ENCODE assay signal across 19 mouse cellular contexts in the genomic region with DNA sequence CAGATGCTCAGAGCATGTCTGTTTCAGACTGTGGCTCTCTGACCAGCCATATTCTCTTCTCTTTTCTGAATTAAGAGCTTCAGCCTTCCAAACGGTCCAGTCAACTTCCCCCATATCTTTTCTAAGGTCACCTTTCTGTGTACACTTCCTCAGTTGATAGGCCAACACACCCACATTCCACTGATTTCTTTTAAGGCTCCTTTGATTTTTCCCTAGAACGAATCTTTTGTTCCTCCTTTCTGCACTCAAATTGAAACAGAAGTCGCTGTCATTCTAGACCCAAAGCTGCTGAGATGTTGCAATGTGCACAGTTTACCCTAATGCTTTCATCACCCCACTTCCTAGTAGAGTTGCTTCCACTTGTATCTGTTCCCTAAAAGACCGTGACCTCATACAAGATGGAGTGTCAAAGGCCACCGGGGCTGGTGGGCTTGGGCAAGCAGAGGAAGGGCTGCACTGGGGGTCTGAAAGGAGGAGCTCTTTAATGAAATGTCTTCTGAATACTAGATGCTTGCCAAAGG.
A peak's percentile ranks its signal among the peaks of the same experiment; 100 is the strongest.
DNase-seq lines count a peak whose midpoint lies in the region; ATAC-seq and TF ChIP-seq lines count a peak whose summit lies in the region.
"Had no signal": no experiment of that assay in that cellular context is flagged by ENCODE, and none has a peak within 500 bp of the region (broad histone marks: within the 10 kb centered on the region; RNA-seq: fewer than 3 reads in every experiment).

No protein-coding gene starts in this region.

- no peaks in the 10 kb centered on the region for H3K9me3 ChIP-seq in forebrain, embryonic 10.5 days
- H3K9me3 ChIP-seq: heart, embryonic 13.5 days; liver, embryonic 13.5 days had no signal

- H3K4me3 ChIP-seq in liver, adult 2 months (ENCODE audit: insufficient read depth, low read depth, low read length) = no peak overlapping the region
- no peak overlapping the region for H3K4me3 ChIP-seq in bone marrow macrophage, adult 2 months (ENCODE audit: insufficient read depth, low read length)
- no peak overlapping the region for H3K4me3 ChIP-seq in forebrain, embryonic 10.5 days
- H3K4me3 ChIP-seq: heart, embryonic 13.5 days; liver, embryonic 13.5 days; myocyte had no signal

- H3K79me2 ChIP-seq in liver, adult 2 months (ENCODE audit: control insufficient read depth, insufficient read depth, low read length) = no peaks in the 10 kb centered on the region

- TF ChIP-seq CTCF in liver, adult 2 months (IDR thresholded peaks at IDR 0.05; ENCODE audit: low read depth, low read length) = no peak
- no peak for TF ChIP-seq CTCF in bone marrow macrophage, adult 2 months (IDR thresholded peaks at IDR 0.05; ENCODE audit: low read depth, low read length)

- H3K4me1 ChIP-seq in liver, adult 2 months (ENCODE audit: control insufficient read depth, insufficient read depth, low read length) = peaks cover 3% of the 10 kb centered on the region; the same call in 1 of the 2 replicates
- peaks cover 24% of the 10 kb centered on the region for H3K4me1 ChIP-seq in bone marrow macrophage, adult 2 months (ENCODE audit: control insufficient read depth, insufficient read depth, low read length)
- peaks cover 19% of the 10 kb centered on the region for H3K4me1 ChIP-seq in forebrain, embryonic 10.5 days
- H3K4me1 ChIP-seq: liver, embryonic 13.5 days had no signal

- 26% methylated on average over 5 of the region's 5 CpGs for WGBS in liver, adult 2 months
- 69% methylated on average over 5 of the region's 5 CpGs for WGBS in forebrain, embryonic 10.5 days

- peak; percentile 63 for DNase-seq in liver, adult 2 months (ENCODE audit: extremely low read depth, low read depth, low spot score)
- no peak for DNase-seq in liver
- DNase-seq in R1 (ENCODE audit: low read depth, low spot score) = peak; percentile 68
- no peak for DNase-seq in forebrain, embryonic 10.5 days (ENCODE audit: extremely low spot score, low spot score)
- DNase-seq in embryo, embryonic 10 days (ENCODE audit: low spot score) = no peak
- no peak for DNase-seq in cerebellum, postnatal 4 days (ENCODE audit: low spot score in 2 of 2)
- DNase-seq: adrenal gland, postnatal 36 days; cerebellum, adult 8-10 months; gastrocnemius, postnatal 10 days; kidney, postnatal 14 days; liver, embryonic 13.5 days; thymus, postnatal 25 days had no signal

- TF ChIP-seq POLR2A in liver, adult 2 months (IDR thresholded peaks at IDR 0.05; ENCODE audit: extremely low read depth, insufficient read depth, low read length) = no peak
- no peak for TF ChIP-seq POLR2A in bone marrow macrophage, adult 2 months (IDR thresholded peaks at IDR 0.05; ENCODE audit: borderline replicate concordance, low read depth, low read length)

- no peaks in the 10 kb centered on the region for H3K36me3 ChIP-seq in liver, adult 2 months (ENCODE audit: control insufficient read depth, insufficient read depth, low read length)
- H3K36me3 ChIP-seq in forebrain, embryonic 10.5 days (replicated peaks) = no peaks in the 10 kb centered on the region
- H3K36me3 ChIP-seq: heart, embryonic 13.5 days; liver, embryonic 13.5 days had no signal

- ATAC-seq in megakaryocyte, adult 5-6 weeks (ENCODE audit: poor library complexity, severe bottlenecking) = peak; percentile 91
- ATAC-seq: activated CD4-positive, CD25-positive, alpha-beta regulatory T cell, adult 4 months; forebrain, embryonic 16.5 days; inflammation-experienced regulatory T-cells, adult 6 months had no signal

- no peaks in the 10 kb centered on the region for H3K27me3 ChIP-seq in liver, adult 2 months (ENCODE audit: control insufficient read depth, insufficient read depth, low read length)
- no peaks in the 10 kb centered on the region for H3K27me3 ChIP-seq in forebrain, embryonic 10.5 days (ENCODE audit: poor library complexity, severe bottlenecking)
- H3K27me3 ChIP-seq: heart, embryonic 13.5 days; liver, embryonic 13.5 days had no signal

- H3K9ac ChIP-seq in liver, adult 2 months (ENCODE audit: low read depth, low read length) = no peak overlapping the region
- H3K9ac ChIP-seq: heart, embryonic 13.5 days; liver, embryonic 13.5 days had no signal

- no peak overlapping the region for H3K27ac ChIP-seq in liver, adult 2 months (replicated peaks; ENCODE audit: insufficient read depth, low read depth, low read length)
- peak overlapping the region; percentile 44 for H3K27ac ChIP-seq in bone marrow macrophage, adult 2 months (ENCODE audit: insufficient read depth, low read depth, low read length)
- H3K27ac ChIP-seq in forebrain, embryonic 10.5 days = no peak overlapping the region
- H3K27ac ChIP-seq: heart, embryonic 13.5 days; liver, embryonic 13.5 days had no signal

Comparison
In these comparisons a context has a peak if more than half of its experiments do, and no peak if none do; other contexts are left out.
1. DNase-seq: peak in liver, adult 2 months (single experiment) and R1 (single experiment); none in liver (single experiment), forebrain, embryonic 10.5 days (single experiment), embryo, embryonic 10 days (single experiment) and cerebellum, postnatal 4 days (0 of 2).